Mouse (Mus musculus) liver, embryonic 13.5 days (tissue): ENCODE data around the gene Tmeff1. TPM values are rescaled to one million over a fixed set of nuclear protein-coding genes. Genes with fewer than 3 reads are reported as not detected.

Experiments
- ATAC-seq: fragments of 200-750 bp; cut with Nextera tagmentation; 2 replicates; pipeline ENCODE4 v1.8.0; 2017; ENCODE audit warnings: low read depth, mild to moderate bottlenecking, moderate number of reproducible peaks, moderate library complexity
- DNase-seq: peaks from one replicate; pipeline ENCODE4 v3.0.0; 2022
- H3K27ac ChIP-seq: fragments of 300-500 bp; sonication (generic); 2 replicates; pipeline ENCODE4 v1.5.1; 2015; ENCODE audit warnings: moderate library complexity, mild to moderate bottlenecking, inconsistent platforms
- H3K27me3 ChIP-seq: fragments of 300-500 bp; sonication (generic); 2 replicates; pipeline ENCODE4 v1.6.1; 2015; ENCODE audit warnings: mild to moderate bottlenecking, inconsistent platforms
- H3K36me3 ChIP-seq: fragments of 300-500 bp; sonication (generic); 2 replicates; pipeline ENCODE4 v1.6.1; 2015; ENCODE audit warnings: mild to moderate bottlenecking, inconsistent platforms
- H3K4me1 ChIP-seq: fragments of 300-500 bp; sonication (generic); replicated peaks from 2 replicates; pipeline ENCODE4 v1.6.1; 2015; ENCODE audit warnings: inconsistent platforms
- H3K4me2 ChIP-seq: fragments of 300-500 bp; sonication (generic); 2 replicates; pipeline ENCODE4 v1.6.1; 2015; ENCODE audit warnings: inconsistent platforms, mild to moderate bottlenecking, moderate library complexity
- H3K4me3 ChIP-seq: fragments of 300-500 bp; sonication (generic); replicated peaks from 2 replicates; pipeline ENCODE4 v1.5.1; 2015; ENCODE audit warnings: mild to moderate bottlenecking, inconsistent platforms
- H3K9ac ChIP-seq: fragments of 300-500 bp; sonication (generic); 2 replicates; pipeline ENCODE4 v1.6.1; 2015; ENCODE audit warnings: mild to moderate bottlenecking, inconsistent platforms
- H3K9me3 ChIP-seq: fragments of 300-500 bp; sonication (generic); replicated peaks from 2 replicates; pipeline ENCODE4 v1.6.1; 2016; ENCODE audit warnings: inconsistent platforms
- WGBS: fragments of 180-500 bp; shearing (Covaris S2); methylation state at CpG from one replicate; pipeline ENCODE4 v1.1.7; 2015; ENCODE audit not compliant: insufficient replicate concordance; 5-methylcytosine and 5-hydroxymethylcytosine counted together
- polyA plus RNA-seq: library from polyadenylated mRNA; unstranded; fragments of >200 nt; fragmentation: Nextera tagmentation; extraction: Ambion mirVana; gene quantifications from 2 replicates; pipeline ENCODE4 v1.2.1, GENCODE M21; 2015

Gene Tmeff1
- polyA plus RNA-seq, 1 experiment from 2014 or later: 2.6 TPM

DNA sequence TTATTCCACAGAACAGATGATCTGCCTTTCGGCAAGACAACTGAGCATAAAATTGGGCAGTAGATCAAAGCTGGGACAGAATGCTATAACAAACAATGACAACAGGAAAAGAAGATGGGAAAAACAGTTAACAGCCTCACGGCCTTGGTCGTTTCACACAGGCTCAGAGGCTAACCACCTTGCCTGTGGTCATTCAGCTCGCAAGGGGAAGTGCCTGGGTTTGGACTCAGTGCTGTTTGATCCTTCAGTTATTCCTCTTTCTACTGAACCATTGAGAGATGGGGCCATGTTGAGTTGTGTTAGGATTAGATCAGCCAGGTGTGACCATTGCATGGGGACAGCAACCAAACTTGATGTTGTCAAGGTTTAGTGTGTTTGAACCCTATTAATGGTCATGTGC is 75.2 kb downstream of the Tmeff1 start:
- Histone ChIP-seq H3K27me3 (no peaks in the 10 kb centered on the region), H3K4me3 (no peak overlapping the region), H3K4me1 (no peaks in the 10 kb centered on the region), H3K9ac (no peak overlapping the region), H3K9me3 (no peaks in the 10 kb centered on the region), H3K27ac (no peak overlapping the region), H3K4me2 (no peak overlapping the region), H3K36me3 (no peaks in the 10 kb centered on the region)
- ATAC-seq (no peak), DNase-seq (no peak)
- WGBS: 56% methylated on average over 4 of the region's 4 CpGs

- H3K9me3 ChIP-seq: no peaks in the 10 kb centered on the region
- no peaks in the 10 kb centered on the region for H3K27me3 ChIP-seq
- H3K4me1 ChIP-seq: no peaks in the 10 kb centered on the region
- H3K36me3 ChIP-seq: no peaks in the 10 kb centered on the region
- H3K4me2 ChIP-seq: no peak overlapping the region
- no peak overlapping the region for H3K9ac ChIP-seq
- DNase-seq (no peak), ATAC-seq (no peak)
- H3K4me3 ChIP-seq: no peak overlapping the region
- H3K27ac ChIP-seq: no peak overlapping the region
- 73% methylated on average over 7 of the region's 7 CpGs for WGBS
These were observed 75.9 kb downstream of the Tmeff1 start for GRCm38 (mm10) chr4:48660619-48661575.

GRCm38 (mm10) chr4:48663271-48663670 is 78.3 kb downstream of the Tmeff1 start, which contains the start of gene Cavin4:
Gene Cavin4 (plus strand): TSS chr4:48663514.
- H3K27ac ChIP-seq: no peak within 1 kb of the TSS
- H3K4me1 ChIP-seq: no peaks in the 10 kb centered on the region
- DNase-seq (no peak), ATAC-seq (no peak)
- H3K4me3 ChIP-seq: no peak within 1 kb of the TSS
- no peaks in the 10 kb centered on the region for H3K27me3 ChIP-seq
- WGBS: 82% methylated on average over 10 of the region's 10 CpGs
- H3K4me2 ChIP-seq: no peak within 1 kb of the TSS
- H3K36me3 ChIP-seq: no peaks in the 10 kb centered on the region
- no peak within 1 kb of the TSS for H3K9ac ChIP-seq
- H3K9me3 ChIP-seq: no peaks in the 10 kb centered on the region

GRCm38 (mm10) chr4:48664021-48664420 is 79.0 kb downstream of the Tmeff1 start:
- Histone ChIP-seq H3K27ac (no peak overlapping the region), H3K4me1 (no peaks in the 10 kb centered on the region; the same call in 1 of the 2 replicates), H3K9ac (no peak overlapping the region), H3K9me3 (no peaks in the 10 kb centered on the region), H3K27me3 (no peaks in the 10 kb centered on the region), H3K36me3 (no peaks in the 10 kb centered on the region), H3K4me3 (no peak overlapping the region), H3K4me2 (no peak overlapping the region)
- DNase-seq (no peak), ATAC-seq (no peak)
- 71% methylated on average over 6 of the region's 6 CpGs for WGBS

GRCm38 (mm10) chr4:48667279-48667678 is 82.3 kb downstream of the Tmeff1 start:
- Histone ChIP-seq H3K4me3 (no peak overlapping the region), H3K27ac (no peak overlapping the region), H3K4me2 (no peak overlapping the region), H3K9ac (no peak overlapping the region), H3K27me3 (no peaks in the 10 kb centered on the region), H3K36me3 (no peaks in the 10 kb centered on the region), H3K9me3 (no peaks in the 10 kb centered on the region), H3K4me1 (no peaks in the 10 kb centered on the region; the same call in 1 of the 2 replicates)
- ATAC-seq (no peak), DNase-seq (no peak)
- 66% methylated on average over 6 of the region's 6 CpGs for WGBS

DNA sequence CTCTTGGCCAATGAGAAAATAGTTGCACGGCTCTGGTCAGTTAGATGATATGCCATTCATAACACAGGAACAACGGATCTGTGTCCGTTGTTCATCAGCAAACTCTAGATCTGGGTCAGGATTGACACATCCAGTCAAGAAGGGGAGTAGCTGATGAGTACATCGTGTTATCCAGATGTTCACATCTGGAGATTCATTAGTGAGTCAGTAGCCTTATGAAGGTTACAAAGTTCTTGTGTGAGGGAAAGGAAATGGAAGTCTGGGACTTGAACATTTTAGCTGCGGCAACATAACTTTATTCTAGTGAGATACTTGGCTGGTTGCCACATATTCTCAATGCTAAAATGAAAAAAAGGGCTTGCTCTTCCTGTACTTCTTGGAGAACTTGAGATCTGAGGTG is 87.9 kb downstream of the Tmeff1 start:
- H3K9me3 ChIP-seq: no peaks in the 10 kb centered on the region
- no peak overlapping the region for H3K4me2 ChIP-seq
- H3K4me3 ChIP-seq: no peak overlapping the region
- no peak overlapping the region for H3K9ac ChIP-seq
- H3K27me3 ChIP-seq: no peaks in the 10 kb centered on the region
- no peak for ATAC-seq
- no peak for DNase-seq
- WGBS: 74% methylated on average over 5 of the region's 5 CpGs
- H3K36me3 ChIP-seq: no peaks in the 10 kb centered on the region
- H3K4me1 ChIP-seq: no peaks in the 10 kb centered on the region; the same call in 1 of the 2 replicates
- H3K27ac ChIP-seq: no peak overlapping the region

DNA sequence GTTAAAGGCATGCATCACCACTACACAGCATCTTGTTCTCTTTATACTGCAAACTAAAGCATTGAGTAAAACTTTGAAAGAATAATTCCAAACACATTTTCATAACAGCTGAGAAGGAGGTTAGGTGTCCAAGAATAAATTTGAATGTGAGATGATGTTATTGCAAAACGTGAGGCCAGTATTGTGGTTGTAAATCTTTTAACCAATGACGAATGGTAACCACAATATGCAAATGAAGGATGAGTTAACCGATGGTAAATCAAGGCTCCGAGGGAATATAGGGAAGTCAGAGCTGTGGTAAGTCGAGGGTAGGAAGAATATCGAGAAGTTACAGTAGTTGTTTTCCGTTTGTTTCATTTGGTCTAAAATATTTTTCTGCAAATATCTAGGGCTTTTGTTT is 89.4 kb downstream of the Tmeff1 start:
- no peak for DNase-seq
- H3K27ac ChIP-seq: no peak overlapping the region
- H3K4me2 ChIP-seq: no peak overlapping the region
- H3K9me3 ChIP-seq: no peaks in the 10 kb centered on the region
- no peaks in the 10 kb centered on the region for H3K4me1 ChIP-seq
- no peak overlapping the region for H3K4me3 ChIP-seq
- H3K27me3 ChIP-seq: no peaks in the 10 kb centered on the region
- no peak overlapping the region for H3K9ac ChIP-seq
- no peaks in the 10 kb centered on the region for H3K36me3 ChIP-seq
- ATAC-seq: no peak
- 43% methylated on average over 7 of the region's 7 CpGs for WGBS

DNA sequence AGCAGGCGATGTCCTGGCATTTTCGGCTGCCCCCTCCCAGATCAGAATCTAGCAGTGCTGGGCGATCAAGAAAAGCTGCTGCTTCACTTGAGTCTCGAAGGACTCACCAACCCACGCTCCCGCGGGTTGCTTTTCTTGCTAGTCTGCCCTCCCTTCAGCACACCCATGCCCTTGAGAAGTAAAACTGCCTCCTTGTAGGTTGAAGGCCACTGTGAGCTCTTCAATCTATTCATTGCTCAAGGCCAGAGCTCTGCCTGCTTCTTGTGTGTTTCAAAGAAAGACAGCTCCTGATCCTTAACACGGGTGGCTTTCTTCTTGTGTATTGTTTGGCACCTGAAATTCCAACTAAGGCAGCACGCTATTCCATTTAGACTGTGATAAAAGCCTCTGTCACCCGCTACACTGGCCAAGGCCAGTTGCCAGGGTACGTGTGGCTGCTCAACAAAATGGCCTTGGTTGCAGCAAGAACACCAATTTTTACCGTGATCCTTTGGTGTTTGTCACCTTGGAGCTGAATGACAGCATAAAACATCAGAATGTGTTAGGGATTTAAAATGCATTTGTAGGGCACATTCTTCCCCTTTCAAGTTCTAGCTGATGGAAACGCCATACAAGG is 91.7 kb downstream of the Tmeff1 start:
- no peaks in the 10 kb centered on the region for H3K4me1 ChIP-seq
- H3K36me3 ChIP-seq: no peaks in the 10 kb centered on the region
- H3K9ac ChIP-seq: no peak overlapping the region
- ATAC-seq (no peak), DNase-seq (no peak)
- H3K4me2 ChIP-seq: no peak overlapping the region
- WGBS: 72% methylated on average over 13 of the region's 13 CpGs
- no peak overlapping the region for H3K27ac ChIP-seq
- no peaks in the 10 kb centered on the region for H3K9me3 ChIP-seq
- H3K4me3 ChIP-seq: no peak overlapping the region
- H3K27me3 ChIP-seq: no peaks in the 10 kb centered on the region

DNA sequence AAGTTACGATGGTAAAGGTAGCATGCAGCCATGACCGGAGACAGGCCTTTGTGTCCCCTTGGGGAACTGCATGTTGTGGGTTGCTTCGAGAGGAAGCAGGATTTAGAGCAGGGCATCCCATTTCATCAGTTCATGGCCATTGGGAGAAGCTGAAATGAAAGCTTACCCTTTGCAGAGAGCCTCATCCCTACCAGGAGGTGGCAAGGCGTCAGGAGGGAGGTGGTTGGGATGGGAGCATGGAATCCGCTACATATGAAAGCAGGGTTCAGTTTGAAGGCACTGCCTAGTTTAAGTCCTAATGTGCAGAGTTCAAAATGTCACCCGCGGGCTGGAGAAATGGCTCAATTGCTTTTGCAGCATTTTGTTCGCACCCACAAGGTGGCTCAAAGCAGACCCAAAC is 92.3 kb downstream of the Tmeff1 start:
- no peak for DNase-seq
- H3K36me3 ChIP-seq: no peaks in the 10 kb centered on the region
- H3K4me3 ChIP-seq: no peak overlapping the region
- H3K4me1 ChIP-seq: no peaks in the 10 kb centered on the region
- 75% methylated on average over 8 of the region's 8 CpGs for WGBS
- H3K27me3 ChIP-seq: no peaks in the 10 kb centered on the region
- H3K27ac ChIP-seq: no peak overlapping the region
- ATAC-seq: no peak
- no peak overlapping the region for H3K4me2 ChIP-seq
- no peak overlapping the region for H3K9ac ChIP-seq
- H3K9me3 ChIP-seq: no peaks in the 10 kb centered on the region

- no peaks in the 10 kb centered on the region for H3K9me3 ChIP-seq
- H3K4me3 ChIP-seq: no peak overlapping the region
- H3K36me3 ChIP-seq: no peaks in the 10 kb centered on the region
- no peak overlapping the region for H3K9ac ChIP-seq
- H3K27ac ChIP-seq: no peak overlapping the region
- WGBS: 64% methylated on average over 2 of the region's 2 CpGs
- H3K27me3 ChIP-seq: no peaks in the 10 kb centered on the region
- H3K4me1 ChIP-seq: no peaks in the 10 kb centered on the region
- ATAC-seq: no peak
- no peak for DNase-seq
- H3K4me2 ChIP-seq: no peak overlapping the region
These were observed 92.8 kb downstream of the Tmeff1 start for GRCm38 (mm10) chr4:48677812-48678211.

GRCm38 (mm10) chr4:48678793-48679192 is 93.8 kb downstream of the Tmeff1 start:
- DNase-seq: no peak
- Histone ChIP-seq H3K4me1 (no peaks in the 10 kb centered on the region), H3K9ac (no peak overlapping the region), H3K4me3 (no peak overlapping the region), H3K27me3 (no peaks in the 10 kb centered on the region), H3K27ac (no peak overlapping the region), H3K9me3 (no peaks in the 10 kb centered on the region), H3K4me2 (no peak overlapping the region), H3K36me3 (no peaks in the 10 kb centered on the region)
- no peak for ATAC-seq
- WGBS: 82% methylated on average over 9 of the region's 9 CpGs
